Mouse (Mus musculus): Measurements from ENCODE around the gene Ndufc2. TPM values are rescaled to one million over a fixed set of nuclear protein-coding genes. Genes with fewer than 3 reads are reported as not detected.
A peak's percentile ranks its signal among the peaks of the same experiment; 100 is the strongest.
"Not testable (repeated sequence)": the region's sequence is repeated elsewhere in the genome, so short reads cannot be mapped to it uniquely, and the experiment has no call there.

Gene Ndufc2
- polyA plus RNA-seq, 1 experiment from 2014 or later = 371 TPM

DNA sequence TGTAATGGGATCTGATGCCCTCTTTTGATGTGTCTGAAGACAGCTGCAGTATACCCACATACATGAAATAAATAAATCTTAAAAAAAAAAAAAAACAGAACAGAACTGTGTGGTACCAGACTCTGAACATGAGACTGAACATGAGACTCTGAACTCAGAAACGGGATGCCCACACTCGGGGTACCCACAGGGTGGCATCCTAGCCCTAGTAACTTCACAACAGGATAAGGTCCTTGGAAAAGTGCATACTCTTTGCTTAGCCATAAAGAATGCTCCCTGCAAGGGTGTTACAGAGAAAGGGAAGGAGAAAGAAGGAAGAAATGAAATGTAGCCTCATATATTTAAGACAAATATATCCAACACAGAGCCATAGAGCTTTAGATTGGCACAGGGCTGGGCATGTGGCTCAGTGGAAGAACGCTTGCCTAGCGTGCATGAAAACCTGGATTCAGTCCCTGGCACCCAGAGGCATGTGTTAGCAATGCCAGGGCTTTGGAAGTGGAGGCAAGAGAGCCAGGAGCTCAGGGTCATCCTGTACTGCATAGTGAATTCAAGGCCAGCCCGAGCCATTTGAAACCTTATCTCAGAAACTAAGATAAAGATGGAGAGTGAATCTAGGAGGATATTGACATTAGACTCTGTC, 28.1 kb downstream of the Ndufc2 start:
- no peaks in the 10 kb centered on the region for H3K27me3 ChIP-seq (ENCODE audit: control insufficient read depth, insufficient read depth, low read length)
- no peaks in the 10 kb centered on the region for H3K9me3 ChIP-seq (ENCODE audit: control insufficient read depth, low read length)
- ATAC-seq (ENCODE audit: low FRiP score) (no peak), DNase-seq (ENCODE audit: low spot score, missing footprints) (no peak)
- H3K4me1 ChIP-seq (ENCODE audit: control insufficient read depth, insufficient read depth, low read length) = peaks cover 10% of the 10 kb centered on the region; the same call in 1 of the 2 replicates
- H3K4me2 ChIP-seq = no peak overlapping the region
- H3K9ac ChIP-seq (ENCODE audit: low read length) = no peak overlapping the region
- H3K4me3 ChIP-seq (ENCODE audit: low read depth, low read length) = no peak overlapping the region
- no peaks in the 10 kb centered on the region for H3K36me3 ChIP-seq (ENCODE audit: control insufficient read depth, insufficient read depth, low read length)
- WGBS = 84% methylated on average over 5 of the region's 5 CpGs
- no peak overlapping the region for H3K27ac ChIP-seq (ENCODE audit: low read depth, low read length)

DNA sequence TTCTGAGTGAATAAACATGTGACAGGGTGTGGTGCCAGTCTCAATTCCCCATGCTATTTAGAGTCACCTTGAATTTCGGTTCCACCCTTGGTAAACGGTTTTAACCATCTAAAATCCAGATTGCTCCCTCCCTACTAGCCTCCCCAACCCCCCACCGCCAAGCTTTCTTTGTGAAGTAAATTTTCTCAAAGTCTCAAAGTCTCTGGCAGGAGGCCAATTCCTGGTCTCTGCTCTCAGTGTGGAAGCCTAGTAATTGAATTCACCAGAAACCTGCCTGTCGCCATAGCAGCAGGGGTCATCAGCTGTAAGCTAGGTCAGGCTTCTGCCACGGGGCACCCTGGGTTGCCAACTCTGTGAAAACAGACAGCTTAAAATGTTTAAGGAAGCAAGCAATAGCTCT, 29.9 kb downstream of the Ndufc2 start:
- 5% methylated on average over 5 of the region's 5 CpGs for WGBS
- H3K9me3 ChIP-seq (ENCODE audit: control insufficient read depth, low read length) = no peaks in the 10 kb centered on the region
- no peak overlapping the region for H3K4me3 ChIP-seq (ENCODE audit: low read depth, low read length)
- H3K4me1 ChIP-seq (ENCODE audit: control insufficient read depth, insufficient read depth, low read length) = peaks cover 10% of the 10 kb centered on the region; the same call in 1 of the 2 replicates
- H3K4me2 ChIP-seq = no peak overlapping the region
- H3K36me3 ChIP-seq (ENCODE audit: control insufficient read depth, insufficient read depth, low read length) = no peaks in the 10 kb centered on the region
- peak; percentile 94 for DNase-seq (ENCODE audit: low spot score, missing footprints)
- peak; percentile 88 for ATAC-seq (ENCODE audit: low FRiP score)
- H3K9ac ChIP-seq (ENCODE audit: low read length) = no peak overlapping the region
- no peaks in the 10 kb centered on the region for H3K27me3 ChIP-seq (ENCODE audit: control insufficient read depth, insufficient read depth, low read length)
- no peak overlapping the region for H3K27ac ChIP-seq (ENCODE audit: low read depth, low read length)

DNA sequence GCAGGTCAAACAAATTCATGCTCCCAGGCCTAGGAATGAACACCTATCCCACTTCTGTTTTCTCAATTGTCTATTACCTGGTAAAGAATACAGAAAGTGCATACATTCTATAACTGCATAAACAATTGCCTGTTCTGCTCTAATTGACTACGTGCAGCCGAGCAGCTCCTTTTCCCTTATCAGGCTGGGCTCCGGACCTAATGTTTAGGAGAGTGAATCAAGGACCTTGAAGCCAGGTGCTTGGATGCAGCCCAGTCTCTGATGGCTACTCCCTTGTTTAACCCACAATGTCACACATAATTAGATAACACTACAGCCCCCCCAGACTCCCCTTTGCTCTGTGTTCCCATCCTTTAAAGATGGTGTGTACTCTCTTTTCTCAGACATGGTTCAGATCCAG, 33.7 kb downstream of the Ndufc2 start:
- 81% methylated on average over 3 of the region's 3 CpGs for WGBS
- not testable (repeated sequence) for H3K4me1 ChIP-seq (ENCODE audit: control insufficient read depth, insufficient read depth, low read length); ATAC-seq (ENCODE audit: low FRiP score); H3K9ac ChIP-seq (ENCODE audit: low read length); H3K4me2 ChIP-seq; H3K27me3 ChIP-seq (ENCODE audit: control insufficient read depth, insufficient read depth, low read length); H3K4me3 ChIP-seq (ENCODE audit: low read depth, low read length); DNase-seq (ENCODE audit: low spot score, missing footprints); H3K27ac ChIP-seq (ENCODE audit: low read depth, low read length); H3K9me3 ChIP-seq (ENCODE audit: control insufficient read depth, low read length); H3K36me3 ChIP-seq (ENCODE audit: control insufficient read depth, insufficient read depth, low read length)

DNA sequence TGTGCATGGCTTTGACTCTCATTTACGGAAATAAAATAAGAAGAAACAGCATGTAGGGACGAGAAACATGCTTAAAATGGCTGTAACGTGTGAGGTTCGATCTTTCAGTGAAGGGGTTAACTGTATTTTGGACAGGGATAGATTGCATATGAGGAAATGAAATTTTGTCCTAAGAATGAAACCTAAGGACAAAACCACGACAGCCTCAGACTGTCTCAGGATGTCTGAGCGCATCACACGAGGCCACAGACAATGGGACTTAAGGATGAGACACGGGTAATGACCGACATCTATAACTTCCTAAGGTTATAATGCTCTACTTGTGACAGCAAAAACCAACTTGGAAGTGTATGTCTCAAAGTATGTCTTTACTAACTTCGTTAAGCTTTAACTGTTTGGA, 34.7 kb downstream of the Ndufc2 start:
- DNase-seq (ENCODE audit: low spot score, missing footprints) (no peak), ATAC-seq (ENCODE audit: low FRiP score) (no peak)
- no peaks in the 10 kb centered on the region for H3K9me3 ChIP-seq (ENCODE audit: control insufficient read depth, low read length)
- H3K27me3 ChIP-seq (ENCODE audit: control insufficient read depth, insufficient read depth, low read length) = no peaks in the 10 kb centered on the region
- no peak overlapping the region for H3K4me3 ChIP-seq (ENCODE audit: low read depth, low read length)
- no peak overlapping the region for H3K27ac ChIP-seq (ENCODE audit: low read depth, low read length)
- WGBS = 85% methylated on average over 10 of the region's 10 CpGs
- no peak overlapping the region for H3K4me2 ChIP-seq
- peaks cover 6% of the 10 kb centered on the region; the same call in 1 of the 2 replicates for H3K4me1 ChIP-seq (ENCODE audit: control insufficient read depth, insufficient read depth, low read length)
- no peak overlapping the region for H3K9ac ChIP-seq (ENCODE audit: low read length)
- H3K36me3 ChIP-seq (ENCODE audit: control insufficient read depth, insufficient read depth, low read length) = no peaks in the 10 kb centered on the region

DNA sequence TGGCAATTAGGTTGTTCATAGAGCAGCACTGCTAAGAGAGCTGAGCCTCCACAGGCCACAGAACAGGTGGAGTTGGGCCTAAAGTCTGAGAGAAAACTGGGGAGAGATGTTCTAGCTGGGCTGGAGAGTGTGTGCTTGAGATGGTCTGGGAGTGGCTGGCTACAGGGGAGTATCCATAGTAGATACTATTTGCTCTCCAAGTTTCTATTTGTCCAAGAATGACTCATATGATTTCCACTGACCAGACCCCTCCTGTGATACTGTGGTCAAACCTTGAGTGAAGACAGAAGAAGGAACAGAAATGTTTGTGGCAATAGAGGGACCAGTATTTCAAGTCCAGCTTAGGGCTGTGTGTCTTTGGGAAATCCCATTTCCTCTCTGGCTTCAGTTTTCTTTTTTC, 39.2 kb downstream of the Ndufc2 start:
- ATAC-seq (ENCODE audit: low FRiP score) (no peak), DNase-seq (ENCODE audit: low spot score, missing footprints) (no peak)
- no peaks in the 10 kb centered on the region for H3K36me3 ChIP-seq (ENCODE audit: control insufficient read depth, insufficient read depth, low read length)
- no peak overlapping the region for H3K4me2 ChIP-seq
- H3K9me3 ChIP-seq (ENCODE audit: control insufficient read depth, low read length) = peaks cover 4% of the 10 kb centered on the region; the same call in 1 of the 2 replicates
- no peaks in the 10 kb centered on the region for H3K27me3 ChIP-seq (ENCODE audit: control insufficient read depth, insufficient read depth, low read length)
- no peak overlapping the region for H3K9ac ChIP-seq (ENCODE audit: low read length)
- no peak overlapping the region for H3K4me3 ChIP-seq (ENCODE audit: low read depth, low read length)
- no peaks in the 10 kb centered on the region for H3K4me1 ChIP-seq (ENCODE audit: control insufficient read depth, insufficient read depth, low read length)
- no peak overlapping the region for H3K27ac ChIP-seq (ENCODE audit: low read depth, low read length)

DNA sequence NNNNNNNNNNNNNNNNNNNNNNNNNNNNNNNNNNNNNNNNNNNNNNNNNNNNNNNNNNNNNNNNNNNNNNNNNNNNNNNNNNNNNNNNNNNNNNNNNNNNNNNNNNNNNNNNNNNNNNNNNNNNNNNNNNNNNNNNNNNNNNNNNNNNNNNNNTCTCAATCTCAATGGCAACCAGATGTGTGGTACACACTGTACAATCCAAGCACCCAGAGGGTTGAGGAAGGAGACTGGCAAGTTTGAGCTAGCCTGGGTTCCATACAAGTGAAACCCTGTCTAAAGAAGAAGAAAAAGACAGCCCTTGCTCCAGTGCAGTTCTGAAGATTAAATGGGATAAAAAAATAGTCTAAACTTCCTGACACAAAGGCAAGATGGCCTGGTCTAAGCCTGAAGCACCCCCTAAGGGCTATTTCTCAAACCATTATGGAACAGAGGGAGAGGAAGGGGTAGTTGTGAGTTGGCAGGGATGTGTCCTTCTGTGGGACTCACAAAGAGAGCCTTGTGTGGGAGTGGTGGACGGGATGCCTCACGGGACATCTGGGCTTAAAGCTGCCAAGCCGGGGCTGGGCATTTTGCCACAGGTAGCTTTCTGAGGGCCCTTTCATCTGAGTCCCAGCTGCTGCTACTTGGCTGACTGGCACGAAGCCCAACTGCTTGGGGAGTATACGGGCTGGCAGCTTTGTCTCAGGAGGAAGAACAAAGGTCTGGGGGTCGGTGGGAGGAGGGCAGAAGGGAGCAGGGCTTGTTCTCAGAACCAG, 46.5 kb downstream of the Ndufc2 start:
- DNase-seq (ENCODE audit: low spot score, missing footprints) = no peak
- H3K9ac ChIP-seq (ENCODE audit: low read length) = no peak overlapping the region

DNA sequence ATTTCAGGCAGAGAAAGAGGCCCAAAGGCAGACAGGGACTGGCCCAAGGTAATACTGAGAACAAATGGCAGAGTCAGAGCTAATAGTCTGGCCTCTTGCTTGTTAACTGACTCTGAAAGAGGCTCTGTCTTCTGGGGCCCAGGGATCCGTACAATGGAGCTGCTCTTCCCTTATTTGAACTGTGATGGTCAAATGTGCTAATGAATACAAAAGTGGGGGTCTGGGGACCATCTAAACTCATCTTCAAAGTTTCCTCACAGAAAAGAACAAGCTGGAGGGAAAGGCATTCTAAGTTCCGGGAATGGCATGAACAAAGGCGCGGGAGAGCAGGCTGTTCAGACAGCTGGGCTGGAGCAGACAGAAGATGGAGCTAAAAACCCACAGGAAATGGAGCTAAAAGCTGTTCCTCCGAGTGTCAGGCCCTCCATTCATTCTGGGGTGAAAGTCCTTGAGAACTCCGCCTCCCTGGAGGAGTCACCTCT, 47.3 kb downstream of the Ndufc2 start:
- H3K27ac ChIP-seq (ENCODE audit: low read depth, low read length) = no peak overlapping the region
- no peaks in the 10 kb centered on the region for H3K36me3 ChIP-seq (ENCODE audit: control insufficient read depth, insufficient read depth, low read length)
- no peak overlapping the region for H3K4me3 ChIP-seq (ENCODE audit: low read depth, low read length)
- no peak for DNase-seq (ENCODE audit: low spot score, missing footprints)
- H3K27me3 ChIP-seq (ENCODE audit: control insufficient read depth, insufficient read depth, low read length) = no peaks in the 10 kb centered on the region
- 62% methylated on average over 6 of the region's 6 CpGs for WGBS
- no peaks in the 10 kb centered on the region; the same call in 1 of the 2 replicates for H3K4me1 ChIP-seq (ENCODE audit: control insufficient read depth, insufficient read depth, low read length)
- no peak for ATAC-seq (ENCODE audit: low FRiP score)
- H3K4me2 ChIP-seq = no peak overlapping the region
- no peak overlapping the region for H3K9ac ChIP-seq (ENCODE audit: low read length)
- no peaks in the 10 kb centered on the region; the same call in 1 of the 2 replicates for H3K9me3 ChIP-seq (ENCODE audit: control insufficient read depth, low read length)

More for the DNA sequence above, 46.5 kb downstream of the Ndufc2 start:
- Histone ChIP-seq H3K27ac (ENCODE audit: low read depth, low read length) (no peak overlapping the region), H3K4me2 (no peak overlapping the region), H3K4me3 (ENCODE audit: low read depth, low read length) (no peak overlapping the region), H3K4me1 (ENCODE audit: control insufficient read depth, insufficient read depth, low read length) (no peaks in the 10 kb centered on the region; the same call in 1 of the 2 replicates), H3K27me3 (ENCODE audit: control insufficient read depth, insufficient read depth, low read length) (no peaks in the 10 kb centered on the region), H3K36me3 (ENCODE audit: control insufficient read depth, insufficient read depth, low read length) (no peaks in the 10 kb centered on the region), H3K9me3 (ENCODE audit: control insufficient read depth, low read length) (peaks cover 2% of the 10 kb centered on the region; the same call in 1 of the 2 replicates)
- ATAC-seq (ENCODE audit: low FRiP score) = no peak
- WGBS = 57% methylated on average over 6 of the region's 6 CpGs

DNA sequence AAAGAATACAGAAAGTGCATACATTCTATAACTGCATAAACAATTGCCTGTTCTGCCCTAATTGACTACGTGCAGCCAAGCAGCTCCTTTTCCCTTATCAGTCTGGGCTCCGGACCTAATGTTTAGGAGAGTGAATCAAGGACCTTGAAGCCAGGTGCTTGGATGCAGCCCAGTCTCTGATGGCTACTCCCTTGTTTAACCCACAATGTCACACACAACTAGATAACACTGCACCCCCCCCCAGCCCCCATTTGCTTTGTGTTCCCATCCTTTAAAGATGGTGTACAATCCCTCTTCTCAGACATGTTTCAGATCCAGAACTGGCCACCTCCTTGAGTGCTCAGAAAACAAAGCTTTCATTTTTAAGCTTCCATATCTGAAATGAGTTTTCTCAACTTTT, 51.2 kb downstream of the Ndufc2 start, which contains the start of gene Kctd14:
Kctd14 (plus strand) TSS at position 301 of the 400 bp plus-strand sequence.
- 83% methylated on average over 2 of the region's 2 CpGs for WGBS
- not testable (repeated sequence) for H3K36me3 ChIP-seq (ENCODE audit: control insufficient read depth, insufficient read depth, low read length); DNase-seq (ENCODE audit: low spot score, missing footprints); H3K9me3 ChIP-seq (ENCODE audit: control insufficient read depth, low read length); H3K27me3 ChIP-seq (ENCODE audit: control insufficient read depth, insufficient read depth, low read length); ATAC-seq (ENCODE audit: low FRiP score); H3K27ac ChIP-seq (ENCODE audit: low read depth, low read length); H3K9ac ChIP-seq (ENCODE audit: low read length); H3K4me1 ChIP-seq (ENCODE audit: control insufficient read depth, insufficient read depth, low read length); H3K4me2 ChIP-seq; H3K4me3 ChIP-seq (ENCODE audit: low read depth, low read length)

DNA sequence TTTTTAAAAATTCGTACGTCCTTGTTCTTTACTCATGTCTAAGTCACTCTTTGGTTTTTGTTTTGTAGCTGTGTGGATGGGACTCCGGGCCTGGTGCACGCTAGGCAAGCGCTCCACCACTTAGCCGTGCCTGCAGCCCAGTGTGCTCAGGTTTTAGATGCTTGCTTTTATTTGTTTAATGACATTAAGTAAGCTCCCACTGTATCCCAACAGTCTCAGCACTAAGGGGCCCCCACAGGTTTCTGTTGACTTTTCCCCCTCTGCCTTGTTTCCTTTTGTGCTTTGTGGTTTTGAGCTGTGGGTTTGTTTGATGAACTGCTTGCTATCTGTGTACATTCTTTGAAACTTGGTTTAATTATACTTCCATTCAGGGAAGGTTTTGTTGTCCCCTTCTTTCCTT, 52.4 kb downstream of the Ndufc2 start:
- Histone ChIP-seq H3K9me3 (ENCODE audit: control insufficient read depth, low read length) (no peaks in the 10 kb centered on the region; the same call in 1 of the 2 replicates), H3K36me3 (ENCODE audit: control insufficient read depth, insufficient read depth, low read length) (no peaks in the 10 kb centered on the region), H3K4me2 (no peak overlapping the region), H3K4me1 (ENCODE audit: control insufficient read depth, insufficient read depth, low read length) (peaks cover 4% of the 10 kb centered on the region; the same call in 1 of the 2 replicates), H3K9ac (ENCODE audit: low read length) (no peak overlapping the region), H3K27ac (ENCODE audit: low read depth, low read length) (no peak overlapping the region), H3K4me3 (ENCODE audit: low read depth, low read length) (no peak overlapping the region), H3K27me3 (ENCODE audit: control insufficient read depth, insufficient read depth, low read length) (no peaks in the 10 kb centered on the region)
- 75% methylated on average over 6 of the region's 6 CpGs for WGBS
- DNase-seq (ENCODE audit: low spot score, missing footprints) (no peak), ATAC-seq (ENCODE audit: low FRiP score) (0 out of 2 replicates have a peak, but pooled peaks have one; percentile 27)

All from midbrain, embryonic 11.5 days (tissue).